Mouse (Mus musculus) brain, adult 2 months (tissue): Measurements from ENCODE around the gene Ppef1.
A peak's percentile ranks its signal among the peaks of the same experiment; 100 is the strongest.
"Not testable (repeated sequence)": the region's sequence is repeated elsewhere in the genome, so short reads cannot be mapped to it uniquely, and the experiment has no call there.

Source experiments
- DNase-seq: peaks from one replicate; pipeline ENCODE4 v3.0.0; 2011; ENCODE audit warnings: low read depth, low spot score

Gene Ppef1

GRCm38 (mm10) chrX:160735650-160736049 lies at the start of gene Ppef1:
Gene Ppef1 (minus strand): TSS chrX:160735765.
- no peak for DNase-seq

- DNase-seq: peak; percentile 35
Observed at GRCm38 (mm10) chrX:160782276-160782675, 46.7 kb upstream of the Ppef1 start.

GRCm38 (mm10) chrX:160773033-160773432 lies 37.5 kb upstream of the Ppef1 start:
- DNase-seq: peak; percentile 80

GRCm38 (mm10) chrX:160769622-160770021 lies 34.1 kb upstream of the Ppef1 start:
- not testable (repeated sequence) for DNase-seq

GRCm38 (mm10) chrX:160767713-160768112 lies 32.1 kb upstream of the Ppef1 start, which contains the start of gene Rs1:
Gene Rs1 (plus strand): TSS chrX:160768013.
- DNase-seq: no peak

GRCm38 (mm10) chrX:160766233-160766616 lies 30.7 kb upstream of the Ppef1 start:
- no peak for DNase-seq

- DNase-seq: peak; percentile 88
Observed at GRCm38 (mm10) chrX:160765389-160766232, 30.0 kb upstream of the Ppef1 start.

GRCm38 (mm10) chrX:160750808-160751207 lies 15.2 kb upstream of the Ppef1 start:
- no peak for DNase-seq

GRCm38 (mm10) chrX:160748653-160749052 lies 13.1 kb upstream of the Ppef1 start:
- DNase-seq: peak; percentile 18

GRCm38 (mm10) chrX:160745399-160745798 lies 9.8 kb upstream of the Ppef1 start:
- no peak for DNase-seq

GRCm38 (mm10) chrX:160699171-160699570 lies 36.4 kb downstream of the Ppef1 start:
- DNase-seq: no peak

GRCm38 (mm10) chrX:160691559-160691958 lies 44.0 kb downstream of the Ppef1 start:
- DNase-seq: peak; percentile 57

GRCm38 (mm10) chrX:160690094-160690493 lies 45.5 kb downstream of the Ppef1 start:
- DNase-seq: no peak

- DNase-seq: peak; percentile 48
Observed at GRCm38 (mm10) chrX:160669992-160670391, 65.6 kb downstream of the Ppef1 start.

GRCm38 (mm10) chrX:160610882-160611644 lies 124.5 kb downstream of the Ppef1 start:
- no peak for DNase-seq

- DNase-seq: no peak
Observed at GRCm38 (mm10) chrX:160610482-160610881, 125.1 kb downstream of the Ppef1 start.

- no peak for DNase-seq
Observed at GRCm38 (mm10) chrX:160609849-160610248, 125.7 kb downstream of the Ppef1 start.

GRCm38 (mm10) chrX:160603981-160604541 lies 131.5 kb downstream of the Ppef1 start:
- DNase-seq: peak; percentile 86

- no peak for DNase-seq
Observed at GRCm38 (mm10) chrX:160603316-160603715, 132.2 kb downstream of the Ppef1 start.

GRCm38 (mm10) chrX:160602770-160603169 lies 132.8 kb downstream of the Ppef1 start:
- no peak for DNase-seq

- no peak for DNase-seq
Observed at GRCm38 (mm10) chrX:160601053-160601452, 134.5 kb downstream of the Ppef1 start.
